Mouse (Mus musculus) myocyte (in vitro differentiated cells): ENCODE data around the gene Crispld2. TPM values are rescaled to one million over a fixed set of nuclear protein-coding genes. Genes with fewer than 3 reads are reported as not detected.

Source experiments
- H3K27me3 ChIP-seq: one replicate; pipeline ENCODE4 v1.6.1; 2011; ENCODE audit not compliant: control insufficient read depth, insufficient read depth, insufficient read length
- H3K36me3 ChIP-seq: one replicate; pipeline ENCODE4 v1.6.1; 2011; ENCODE audit not compliant: control insufficient read depth, insufficient read depth
- H3K4me2 ChIP-seq: one replicate; pipeline ENCODE4 v1.6.1; 2011; ENCODE audit warnings: low read depth, control low read depth
- H3K4me3 ChIP-seq: one replicate; pipeline ENCODE4 v1.5.1; 2011; ENCODE audit warnings: mild to moderate bottlenecking, control low read depth, moderate library complexity
- H3K79me2 ChIP-seq: one replicate; pipeline ENCODE4 v1.6.1; 2011; ENCODE audit not compliant: control insufficient read depth, insufficient read depth
- H3ac ChIP-seq: one replicate; pipeline ENCODE4 v1.6.1; 2011; ENCODE audit not compliant: control insufficient read depth, insufficient read length
- CEBPB ChIP-seq: IDR thresholded peaks from 2 replicates; pipeline ENCODE4 v1.6.1; 2011; ENCODE audit warnings: mild to moderate bottlenecking, moderate library complexity; ENCODE audit not compliant: poor library complexity, insufficient read depth, severe bottlenecking
- E2F4 ChIP-seq: IDR thresholded peaks from one replicate; pipeline ENCODE4 v1.6.1; 2011; ENCODE audit warnings: mild to moderate bottlenecking, control low read depth, moderate library complexity; ENCODE audit not compliant: insufficient read depth
- MAX ChIP-seq: IDR thresholded peaks from one replicate; pipeline ENCODE4 v1.6.1; 2011; ENCODE audit warnings: low read depth, mild to moderate bottlenecking, control low read depth
- MYOD1 ChIP-seq, 3 experiments: IDR thresholded peaks; one replicate each; pipeline ENCODE4 v1.6.1; 2011; ENCODE audit warnings: control low read depth in 2 of 3, low read depth in 2 of 3, mild to moderate bottlenecking in 2 of 3, moderate library complexity in 1 of 3; ENCODE audit not compliant: insufficient read length in 2 of 3, control insufficient read depth in 1 of 3
- MYOG ChIP-seq, 3 experiments: IDR thresholded peaks; one replicate each; pipeline ENCODE4 v1.6.1; 2011; ENCODE audit warnings: control low read depth in 2 of 3, low read depth in 2 of 3, mild to moderate bottlenecking in 2 of 3; ENCODE audit not compliant: insufficient read length in 2 of 3, control insufficient read depth in 1 of 3, insufficient read depth in 1 of 3
- POLR2A ChIP-seq: IDR thresholded peaks from one replicate; pipeline ENCODE4 v1.6.1; 2011; ENCODE audit warnings: low read depth, mild to moderate bottlenecking, control low read depth, moderate library complexity; ENCODE audit not compliant: insufficient read length
- POLR2AphosphoS2 ChIP-seq: IDR thresholded peaks from one replicate; pipeline ENCODE4 v1.6.1; 2011; ENCODE audit warnings: low read depth, control low read depth; ENCODE audit not compliant: insufficient read length
- REST ChIP-seq: IDR thresholded peaks from one replicate; pipeline ENCODE4 v1.6.1; 2011; ENCODE audit warnings: mild to moderate bottlenecking, control low read depth, moderate library complexity; ENCODE audit not compliant: insufficient read depth, insufficient read length
- SRF ChIP-seq: IDR thresholded peaks from one replicate; pipeline ENCODE4 v1.6.1; 2011; ENCODE audit warnings: low read depth; ENCODE audit not compliant: control insufficient read depth, insufficient read length
- TCF12 ChIP-seq: IDR thresholded peaks from one replicate; pipeline ENCODE4 v1.6.1; 2011; ENCODE audit warnings: mild to moderate bottlenecking, control low read depth; ENCODE audit not compliant: poor library complexity, insufficient read depth, severe bottlenecking
- TCF3 ChIP-seq: IDR thresholded peaks from one replicate; pipeline ENCODE4 v1.6.1; 2011; ENCODE audit warnings: low read depth, control low read depth; ENCODE audit not compliant: insufficient read length
- USF1 ChIP-seq: IDR thresholded peaks from one replicate; pipeline ENCODE4 v1.6.1; 2011; ENCODE audit warnings: low read depth, mild to moderate bottlenecking, control low read depth, moderate library complexity
- polyA plus RNA-seq: library from polyadenylated mRNA; unstranded; fragments of >200 nt; fragmentation: generic; extraction: Trizol; gene quantifications from one replicate; pipeline ENCODE4 v1.2.1, GENCODE M21; 2012; ENCODE audit warnings: missing spikeins

Crispld2 gene
- polyA plus RNA-seq, 1 experiment, result 0.07 TPM

DNA sequence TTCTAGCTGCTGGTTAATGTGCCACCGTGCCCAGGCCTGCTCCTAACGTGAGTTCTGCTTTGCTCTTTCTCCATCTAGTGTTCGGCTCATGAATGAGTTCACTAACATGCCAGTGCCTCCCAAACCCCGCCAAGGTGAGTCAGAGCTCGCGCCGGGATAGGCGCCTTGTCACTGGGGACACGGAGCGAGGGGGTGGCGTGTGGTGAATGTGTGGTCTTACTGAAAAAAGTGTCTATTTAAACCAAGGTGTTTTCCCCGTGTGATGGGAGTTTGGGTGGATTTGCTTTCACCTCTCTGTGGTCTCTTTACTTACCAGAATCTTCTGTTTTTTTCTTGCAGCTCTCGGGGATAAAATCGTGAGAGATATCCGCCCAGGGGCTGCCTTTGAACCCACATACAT, 43.9 kb upstream of the Crispld2 start:
- peaks cover 14% of the 10 kb centered on the region for H3K79me2 ChIP-seq
- H3K27me3 ChIP-seq, result no peaks in the 10 kb centered on the region
- no peak overlapping the region for H3K4me3 ChIP-seq
- H3K36me3 ChIP-seq, result peaks cover 25% of the 10 kb centered on the region
- no peak for TF ChIP-seq TCF12
- no peak for TF ChIP-seq TCF3
- no peak for TF ChIP-seq SRF
- TF ChIP-seq MYOD1 (IDR thresholded peaks at IDR 0.05; ENCODE audit: control insufficient read depth in 1 of 3, insufficient read length in 2 of 3, low read depth in 2 of 3), result no peak
- no peak for TF ChIP-seq REST
- no peak for TF ChIP-seq POLR2A
- no peak for TF ChIP-seq MYOG (IDR thresholded peaks at IDR 0.05; ENCODE audit: control insufficient read depth in 1 of 3, insufficient read depth in 1 of 3, insufficient read length in 2 of 3, low read depth in 2 of 3)
- TF ChIP-seq USF1, result no peak
- no peak for TF ChIP-seq E2F4
- TF ChIP-seq POLR2AphosphoS2, result no peak
- no peak for TF ChIP-seq MAX
- TF ChIP-seq CEBPB, result no peak
- no peak overlapping the region for H3K4me2 ChIP-seq
- no peak overlapping the region for H3ac ChIP-seq

DNA sequence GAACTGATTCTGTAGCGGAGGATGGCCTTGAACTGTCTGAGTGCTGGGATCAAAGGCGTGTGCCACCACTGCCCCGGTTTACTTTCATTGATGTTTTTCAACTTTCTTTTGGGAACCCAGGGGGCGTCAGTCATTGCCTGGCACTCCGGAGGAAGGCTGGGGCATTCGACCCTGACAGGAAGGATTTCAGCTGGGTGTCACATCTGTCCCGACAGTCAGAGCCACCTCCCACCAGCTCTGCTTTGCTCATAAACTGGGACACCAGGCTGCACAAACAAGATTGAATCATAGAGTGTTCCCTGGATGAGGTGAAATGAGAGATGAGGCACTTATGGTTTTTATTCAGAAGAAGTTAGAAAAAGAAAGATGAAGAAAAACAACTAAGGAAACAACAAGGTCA, 40.0 kb upstream of the Crispld2 start:
- Histone ChIP-seq H3ac (no peak overlapping the region), H3K79me2 (no peaks in the 10 kb centered on the region), H3K27me3 (no peaks in the 10 kb centered on the region), H3K4me3 (no peak overlapping the region), H3K36me3 (peaks cover 31% of the 10 kb centered on the region), H3K4me2 (no peak overlapping the region)
- no peak for TF ChIP-seq USF1
- TF ChIP-seq TCF3, result no peak
- TF ChIP-seq POLR2AphosphoS2, result no peak
- no peak for TF ChIP-seq MYOG (IDR thresholded peaks at IDR 0.05; ENCODE audit: control insufficient read depth in 1 of 3, insufficient read depth in 1 of 3, insufficient read length in 2 of 3, low read depth in 2 of 3)
- no peak for TF ChIP-seq E2F4
- TF ChIP-seq POLR2A, result no peak
- TF ChIP-seq CEBPB, result no peak
- no peak for TF ChIP-seq REST
- TF ChIP-seq MYOD1 (IDR thresholded peaks at IDR 0.05; ENCODE audit: control insufficient read depth in 1 of 3, insufficient read length in 2 of 3, low read depth in 2 of 3), result no peak
- no peak for TF ChIP-seq SRF
- TF ChIP-seq MAX, result no peak
- no peak for TF ChIP-seq TCF12

- Histone ChIP-seq H3ac (no peak overlapping the region), H3K27me3 (no peaks in the 10 kb centered on the region), H3K36me3 (peaks cover 31% of the 10 kb centered on the region), H3K4me2 (no peak overlapping the region), H3K4me3 (no peak overlapping the region), H3K79me2 (no peaks in the 10 kb centered on the region)
- TF ChIP-seq TCF3 (no peak), SRF (no peak)
Observed at GRCm38 (mm10) chr8:119952747-119953146, 39.5 kb upstream of the Crispld2 start.

GRCm38 (mm10) chr8:119955333-119955732, 36.9 kb upstream of the Crispld2 start:
- Histone ChIP-seq H3K4me2 (no peak overlapping the region), H3K36me3 (peaks cover 25% of the 10 kb centered on the region), H3K27me3 (no peaks in the 10 kb centered on the region), H3K4me3 (no peak overlapping the region), H3ac (no peak overlapping the region), H3K79me2 (no peaks in the 10 kb centered on the region)
- TF ChIP-seq MYOD1 (IDR thresholded peaks at IDR 0.05; ENCODE audit: control insufficient read depth in 1 of 3, insufficient read length in 2 of 3, low read depth in 2 of 3), result no peak
- TF ChIP-seq POLR2AphosphoS2, result no peak
- no peak for TF ChIP-seq POLR2A
- no peak for TF ChIP-seq E2F4

DNA sequence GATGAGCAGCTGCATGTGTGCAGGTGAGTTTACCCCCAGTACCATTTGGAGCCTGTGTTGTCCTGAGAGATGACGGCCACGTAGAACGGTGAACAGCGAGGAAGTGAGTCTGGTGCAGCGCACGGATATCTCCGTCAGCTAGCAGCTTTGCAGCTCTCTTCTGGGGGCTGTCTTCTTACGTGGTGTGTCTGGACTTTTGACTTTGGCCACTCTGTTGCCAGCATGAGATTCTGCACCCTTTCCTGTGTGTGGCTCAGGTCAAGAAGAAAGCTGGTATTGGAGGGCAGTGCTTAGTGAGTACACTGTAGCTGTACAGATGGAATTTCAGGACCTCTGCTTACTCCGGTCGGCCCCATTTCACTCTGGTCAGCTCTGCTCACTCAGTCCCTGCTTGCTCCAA, 34.2 kb upstream of the Crispld2 start:
- Histone ChIP-seq H3K79me2 (no peaks in the 10 kb centered on the region), H3K4me2 (no peak overlapping the region), H3K4me3 (no peak overlapping the region), H3K36me3 (peaks cover 9% of the 10 kb centered on the region), H3ac (no peak overlapping the region), H3K27me3 (no peaks in the 10 kb centered on the region)
- TF ChIP-seq USF1 (no peak), MAX (no peak), MYOG (IDR thresholded peaks at IDR 0.05; ENCODE audit: control insufficient read depth in 1 of 3, insufficient read depth in 1 of 3, insufficient read length in 2 of 3, low read depth in 2 of 3) (no peak)

GRCm38 (mm10) chr8:119960531-119961104, 31.6 kb upstream of the Crispld2 start:
- H3K79me2 ChIP-seq, result no peaks in the 10 kb centered on the region

More at GRCm38 (mm10) chr8:119960531-119961104, 31.6 kb upstream of the Crispld2 start:
- Histone ChIP-seq H3K27me3 (no peaks in the 10 kb centered on the region), H3K4me3 (no peak overlapping the region), H3K36me3 (no peaks in the 10 kb centered on the region), H3ac (no peak overlapping the region), H3K4me2 (no peak overlapping the region)
- no peak for TF ChIP-seq E2F4
- no peak for TF ChIP-seq MYOD1 (IDR thresholded peaks at IDR 0.05; ENCODE audit: control insufficient read depth in 1 of 3, insufficient read length in 2 of 3, low read depth in 2 of 3)
- no peak for TF ChIP-seq TCF12
- no peak for TF ChIP-seq TCF3
- no peak for TF ChIP-seq MAX
- no peak for TF ChIP-seq SRF
- TF ChIP-seq MYOG (IDR thresholded peaks at IDR 0.05; ENCODE audit: control insufficient read depth in 1 of 3, insufficient read depth in 1 of 3, insufficient read length in 2 of 3, low read depth in 2 of 3), result no peak
- no peak for TF ChIP-seq USF1
- TF ChIP-seq POLR2AphosphoS2, result no peak
- TF ChIP-seq POLR2A, result no peak
- no peak for TF ChIP-seq CEBPB
- TF ChIP-seq REST, result no peak
